Mouse (Mus musculus) embryo, embryonic 10 days (tissue): ENCODE measurements at regions not wholly inside any gene's neighbourhood (a gene's known extent, or its start where the extent isn't known, plus 50 kb on each side); places are given as distances from the start of the nearest gene placed in this dataset.

ENCODE experiments used
- DNase-seq: peaks from one replicate; pipeline ENCODE4 v3.0.0-alpha.2; 2015; ENCODE audit warnings: low spot score

DNA sequence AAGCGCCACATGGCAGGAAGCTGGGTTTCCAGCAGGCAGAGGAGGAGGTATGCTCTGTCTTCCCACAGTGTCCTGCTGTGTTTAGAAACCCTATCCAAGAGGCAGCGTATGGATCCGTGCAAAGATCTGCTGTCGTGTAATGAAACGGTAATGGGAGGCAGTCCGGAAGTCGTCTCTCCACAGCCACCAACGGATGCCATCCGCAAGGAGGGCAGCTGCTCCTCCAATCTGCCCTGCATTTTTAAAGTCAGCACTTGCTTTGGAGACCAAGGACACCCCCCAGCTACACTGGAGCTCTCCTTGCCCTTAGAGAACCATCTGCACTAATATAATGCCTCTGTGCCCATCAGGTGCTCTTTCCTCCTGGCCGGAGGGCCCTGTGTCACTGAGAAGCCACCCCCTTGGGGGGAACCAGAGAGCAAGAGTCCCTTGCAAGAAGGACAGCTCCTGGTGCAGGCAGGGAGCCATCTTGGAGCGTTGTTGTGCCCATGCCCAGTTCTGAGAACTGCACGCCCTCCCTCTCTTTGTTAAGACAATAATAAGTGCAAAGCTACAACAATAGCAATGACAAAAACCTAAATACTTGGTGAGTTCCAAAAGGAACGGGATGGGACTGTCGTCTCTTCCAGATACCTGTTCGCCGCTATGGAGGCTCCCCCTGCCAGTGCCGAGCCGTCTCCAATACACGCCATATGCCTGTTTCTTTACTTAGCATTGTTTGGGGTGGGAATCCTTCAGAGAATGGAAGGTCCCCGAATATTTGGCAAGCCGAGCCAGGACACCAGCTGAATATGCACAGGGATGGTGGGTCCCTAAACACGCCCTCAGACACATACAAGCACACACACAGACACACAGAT is 384.4 kb downstream of the Zfp536 start:
- DNase-seq: no peak

DNA sequence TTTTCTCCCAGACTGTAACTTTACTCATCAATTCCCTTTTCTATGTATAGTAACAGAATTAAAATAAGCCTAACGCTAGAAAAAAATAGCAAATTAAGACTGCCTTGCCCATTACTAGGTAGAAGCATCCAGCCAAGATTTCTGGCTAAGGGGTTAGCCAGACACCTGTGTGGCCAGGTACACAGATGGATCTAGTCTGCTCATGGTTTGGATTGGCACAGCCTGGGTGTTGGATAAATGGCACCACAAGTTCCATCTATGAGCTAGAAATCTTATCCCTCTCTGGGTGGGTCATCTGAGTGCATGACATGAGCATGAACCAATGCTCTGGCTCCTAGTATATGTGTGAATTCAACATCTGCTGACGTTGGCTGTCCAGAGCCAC is 383.7 kb downstream of the Zfp536 start:
- DNase-seq: no peak

DNA sequence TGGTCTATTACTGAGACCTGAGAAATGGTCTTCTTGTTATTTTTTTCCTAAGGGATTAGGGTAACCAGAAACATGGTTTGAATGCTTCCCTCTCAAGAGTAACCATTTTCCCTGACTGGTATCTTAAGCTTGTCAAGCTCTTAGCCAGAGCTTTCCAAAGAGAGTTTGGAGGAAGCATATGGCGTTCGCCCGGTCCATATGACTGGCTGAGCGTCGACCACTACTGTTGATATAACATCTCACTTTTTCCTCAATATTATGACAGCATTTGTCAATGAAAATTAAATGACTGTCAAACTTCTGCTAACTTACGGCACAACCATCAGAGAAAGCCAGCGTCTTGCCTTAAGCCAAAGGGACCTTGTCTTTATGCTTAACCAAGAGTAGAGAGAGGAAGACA is 383.2 kb downstream of the Zfp536 start:
- DNase-seq: no peak

DNA sequence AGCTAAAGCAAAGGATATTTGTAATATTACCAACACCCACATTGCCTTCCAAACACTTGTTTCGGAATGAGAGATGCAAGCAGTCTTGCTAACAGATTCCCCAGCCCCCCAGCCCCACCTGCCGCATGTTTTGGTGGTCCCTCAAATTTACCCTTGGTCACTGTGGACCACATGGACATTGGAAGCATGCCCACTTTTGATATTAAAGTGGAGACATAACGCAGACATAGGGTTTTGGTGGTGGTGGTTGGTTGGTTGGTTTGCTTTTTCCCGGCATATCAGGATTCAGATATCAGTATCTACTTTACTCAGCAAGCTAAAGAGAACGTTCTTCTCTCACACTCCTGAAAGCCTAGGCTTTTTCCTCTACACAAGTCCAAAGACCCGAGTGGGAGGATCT is 381.3 kb downstream of the Zfp536 start:
- no peak for DNase-seq

DNA sequence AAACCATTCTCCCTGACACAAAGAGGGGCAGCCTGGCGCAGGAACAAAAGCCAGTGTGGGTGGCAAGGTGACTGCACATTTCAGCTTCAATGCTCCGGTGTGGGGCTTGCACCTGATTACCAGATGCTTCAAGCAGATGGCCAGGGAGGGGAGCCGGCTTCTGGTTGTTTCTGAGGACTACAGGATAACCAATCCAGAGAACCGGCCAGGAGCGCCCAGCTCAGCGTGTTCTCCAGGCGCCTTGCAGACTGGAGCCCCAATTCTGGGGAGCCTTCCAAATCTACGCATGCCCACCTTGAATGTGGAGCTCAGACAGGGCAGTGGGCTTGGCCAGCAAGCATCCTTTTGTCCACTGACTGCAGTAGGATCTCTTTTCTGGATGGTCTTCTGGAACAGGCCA is 380.8 kb downstream of the Zfp536 start:
- no peak for DNase-seq

DNA sequence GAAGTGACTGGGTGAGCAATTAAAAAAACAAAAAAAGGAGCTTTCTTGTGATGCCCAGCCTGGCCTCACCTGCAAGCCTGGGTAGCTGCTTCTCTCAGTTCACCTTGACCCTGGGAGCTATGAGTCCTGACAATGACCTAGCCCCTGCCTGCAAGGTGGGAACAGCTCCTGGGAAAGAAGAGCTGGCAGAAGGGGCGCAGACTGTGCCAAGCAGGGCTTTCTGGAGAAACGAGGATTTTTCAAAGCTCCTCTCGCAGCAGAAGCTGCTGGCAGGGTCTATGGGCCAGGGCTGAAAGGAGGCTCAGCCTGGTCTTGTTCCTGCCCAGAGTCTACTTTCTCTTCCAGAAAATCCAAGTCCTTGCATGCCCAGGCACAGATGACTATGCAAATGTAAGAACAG is 380.4 kb downstream of the Zfp536 start:
- DNase-seq: no peak

DNA sequence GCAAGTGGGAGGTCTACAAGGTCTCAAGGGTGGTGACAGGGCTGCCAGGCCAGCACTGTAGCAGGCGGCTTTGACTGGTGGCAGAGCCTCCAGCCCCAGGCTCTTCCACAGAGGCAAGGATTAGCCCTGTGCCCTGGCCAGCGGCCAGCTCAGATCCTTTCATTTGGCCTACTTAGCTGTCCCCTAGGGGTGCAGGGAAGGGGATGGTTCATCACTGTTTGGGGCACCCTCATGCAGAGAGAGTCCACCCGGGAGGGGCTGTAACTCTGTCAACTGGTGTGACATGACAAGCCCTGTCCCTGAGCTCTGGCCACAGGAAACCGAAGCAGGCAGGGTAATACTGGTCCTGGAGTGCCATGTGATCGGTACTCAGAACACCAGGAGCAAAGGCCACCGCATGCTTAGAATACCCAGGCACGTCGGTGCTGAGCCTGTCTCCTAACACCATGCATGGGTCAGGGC is 378.4 kb downstream of the Zfp536 start:
- no peak for DNase-seq

DNA sequence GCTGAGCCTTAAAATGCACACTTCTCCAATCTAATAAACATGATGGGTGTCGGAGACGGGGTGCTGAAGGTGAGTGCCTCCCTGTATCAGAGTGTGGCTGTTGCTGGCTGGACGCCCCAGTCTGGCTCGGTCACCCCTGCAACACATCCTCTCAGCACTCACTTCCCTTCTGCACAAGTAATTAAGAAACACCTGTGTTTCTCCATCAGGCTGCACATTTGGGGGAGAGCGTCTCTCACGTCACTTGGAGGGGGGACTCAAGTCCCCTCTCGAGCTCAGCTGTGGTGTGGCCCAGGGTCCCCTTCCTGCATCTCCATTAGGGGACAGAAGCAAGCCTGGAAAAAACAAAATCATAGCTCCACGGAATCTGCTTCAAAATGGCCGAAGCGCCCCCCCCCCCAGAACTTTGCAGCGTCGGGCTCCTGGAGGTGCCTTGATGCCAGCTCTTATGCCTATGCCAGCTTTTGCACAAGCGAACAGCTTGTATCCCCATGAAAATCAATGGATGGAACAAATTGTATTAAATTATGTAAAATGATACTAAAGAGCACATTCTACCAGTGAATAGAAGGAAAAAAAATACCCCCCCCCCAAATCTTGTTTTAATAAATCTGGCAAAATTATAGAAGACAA is 377.4 kb downstream of the Zfp536 start:
- no peak for DNase-seq

DNA sequence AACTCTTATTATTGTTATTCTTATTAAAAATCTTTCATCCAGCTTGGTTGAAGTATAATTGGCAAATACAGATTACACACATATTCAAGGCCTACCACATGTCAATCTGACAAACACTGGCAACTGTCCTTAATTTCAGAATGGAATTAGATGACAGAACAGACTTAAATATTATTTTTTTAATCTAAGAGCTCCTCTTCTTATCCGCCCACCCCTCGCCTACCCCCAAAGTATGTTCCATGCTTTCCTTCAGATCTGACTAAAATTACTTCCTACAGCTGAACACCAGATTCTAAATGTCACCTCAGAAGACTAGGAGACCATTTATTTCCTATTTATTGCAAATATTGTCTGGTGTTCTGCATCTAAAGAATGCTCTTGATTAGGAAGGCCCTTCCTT is 370.0 kb downstream of the Zfp536 start:
- DNase-seq: no peak

DNA sequence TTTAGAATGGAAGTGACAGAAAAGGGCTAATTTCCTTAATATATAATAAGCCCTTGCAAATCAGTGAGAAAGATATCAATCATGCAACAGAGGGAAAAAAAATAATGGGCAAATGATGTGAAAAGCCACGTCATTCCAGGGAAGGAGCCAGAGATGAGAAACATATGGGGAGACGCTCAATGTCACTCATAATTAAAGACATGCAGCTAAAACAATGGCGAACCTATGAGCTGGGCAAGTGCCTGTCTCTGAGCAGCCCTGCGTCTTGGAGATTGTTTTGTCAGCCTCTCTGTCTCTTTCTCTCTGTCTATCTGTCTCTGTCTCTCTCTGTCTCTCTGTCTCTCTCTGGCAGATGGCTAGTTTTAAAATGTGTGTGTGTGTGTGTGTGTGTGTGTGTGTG is 360.1 kb downstream of the Zfp536 start:
- peak; percentile 23 for DNase-seq

DNA sequence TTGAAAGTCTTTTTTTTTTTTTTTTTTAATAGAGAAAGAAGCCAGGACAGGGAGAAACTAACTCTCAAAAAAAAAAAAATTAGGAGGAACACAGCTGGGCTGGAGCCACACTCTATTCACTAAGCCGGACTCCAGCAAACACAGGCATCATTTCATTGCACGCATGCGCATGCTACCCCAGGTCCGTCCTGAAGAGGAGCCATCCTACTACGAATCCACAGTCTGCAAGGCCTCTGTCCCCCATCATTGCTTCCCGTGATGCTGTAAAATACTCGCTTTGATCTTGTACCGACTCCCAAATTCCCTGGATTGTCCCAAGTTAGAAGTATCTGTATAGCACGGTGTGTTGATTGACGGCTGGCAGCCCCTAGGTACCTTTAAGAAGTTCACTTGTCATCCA is 351.7 kb downstream of the Zfp536 start:
- peak; percentile 23 for DNase-seq
